Mouse (Mus musculus) CH12.LX (cell line): ENCODE results near the gene Notum. TPM values are rescaled to one million over a fixed set of nuclear protein-coding genes. Genes with fewer than 3 reads are reported as not detected.

ENCODE experiments used
- DNase-seq: peaks from one replicate; pipeline ENCODE4 v3.0.0-alpha.2; 2013; ENCODE audit errors: extremely low read depth
- H3K27ac ChIP-seq: 2 replicates; pipeline ENCODE4 v1.5.1; 2012; ENCODE audit warnings: low read depth, mild to moderate bottlenecking, control low read depth, moderate library complexity; ENCODE audit not compliant: insufficient read depth
- H3K27me3 ChIP-seq: replicated peaks from 2 replicates; pipeline ENCODE3; 2012; ENCODE audit warnings: inconsistent platforms
- H3K36me3 ChIP-seq, 2 experiments: replicated peaks in 1 of 2; 2 replicates each; pipeline versions ENCODE3 to v1.6.1; 2012; ENCODE audit warnings: inconsistent platforms in 1 of 2, low read length in 1 of 2, mild to moderate bottlenecking in 1 of 2, mixed read lengths in 1 of 2, moderate library complexity in 1 of 2; ENCODE audit not compliant: control insufficient read depth in 1 of 2, insufficient read depth in 1 of 2
- H3K4me1 ChIP-seq, 2 experiments: 2 replicates each; pipeline ENCODE4 v1.6.1; 2012; ENCODE audit warnings: inconsistent platforms in 1 of 2, moderate library complexity in 1 of 2; ENCODE audit not compliant: insufficient read depth in 2 of 2, control insufficient read depth in 1 of 2
- H3K4me2 ChIP-seq: 2 replicates; pipeline ENCODE4 v1.6.1; 2012; ENCODE audit warnings: low read depth, mild to moderate bottlenecking, control low read depth; ENCODE audit not compliant: poor library complexity, insufficient read depth, severe bottlenecking
- H3K4me3 ChIP-seq, 3 experiments: fragments of 150-350 bp in 1 of 3; sonication (generic) in 1 of 3; replicated peaks in 1 of 3; 2 replicates each; pipeline versions ENCODE3 to v1.5.1; 2011 to 2012; ENCODE audit warnings: low read depth in 2 of 3, low read length in 2 of 3, mild to moderate bottlenecking in 2 of 3, moderate library complexity in 2 of 3, control low read depth in 1 of 3, improper control_type of control experiment in 1 of 3, inconsistent platforms in 1 of 3, mixed read lengths in 1 of 3; ENCODE audit not compliant: poor library complexity in 1 of 3
- H3K79me2 ChIP-seq: replicated peaks from 2 replicates; pipeline ENCODE4 v1.6.1; 2012; ENCODE audit warnings: mild to moderate bottlenecking, moderate library complexity; ENCODE audit not compliant: control insufficient read depth, poor library complexity, insufficient read depth, severe bottlenecking; ENCODE audit errors: extremely low read depth
- H3K9ac ChIP-seq: 2 replicates; pipeline ENCODE4 v1.6.1; 2012; ENCODE audit warnings: low read depth, mild to moderate bottlenecking, control low read depth, moderate library complexity; ENCODE audit not compliant: insufficient read depth
- H3K9me3 ChIP-seq: replicated peaks from 2 replicates; pipeline ENCODE3; 2012; ENCODE audit warnings: low read length, inconsistent platforms, mixed read lengths
- BHLHE40 ChIP-seq: IDR thresholded peaks from 2 replicates; pipeline ENCODE4 v1.6.1; 2011; ENCODE audit warnings: mild to moderate bottlenecking, low read depth, low read length, improper control_type of control experiment
- CHD1 ChIP-seq: IDR thresholded peaks from 2 replicates; pipeline ENCODE4 v1.6.1; 2012; ENCODE audit warnings: low read depth, low read length, improper control_type of control experiment, inconsistent platforms
- CTCF ChIP-seq, 2 experiments: IDR thresholded peaks in 1 of 2; conservative IDR thresholded peaks in 1 of 2; 2 replicates each; pipeline ENCODE4 v1.5.1; 2011 to 2012; ENCODE audit warnings: low read depth in 2 of 2, low read length in 2 of 2, improper control_type of control experiment in 1 of 2, inconsistent platforms in 1 of 2, mild to moderate bottlenecking in 1 of 2, moderate library complexity in 1 of 2
- EP300 ChIP-seq: IDR thresholded peaks from 2 replicates; pipeline ENCODE4 v1.6.1; 2011; ENCODE audit warnings: low read length, improper control_type of control experiment
- ETS1 ChIP-seq: conservative IDR thresholded peaks from 2 replicates; pipeline ENCODE4 v1.6.1; 2012; ENCODE audit warnings: low read depth, mild to moderate bottlenecking, inconsistent platforms, low read length, improper control_type of control experiment, moderate library complexity
- GABPA ChIP-seq: IDR thresholded peaks from 2 replicates; pipeline ENCODE4 v1.6.1; 2012; ENCODE audit warnings: low read depth, low read length, improper control_type of control experiment, inconsistent platforms; ENCODE audit not compliant: insufficient replicate concordance
- JUND ChIP-seq: conservative IDR thresholded peaks from 2 replicates; pipeline ENCODE4 v1.6.1; 2011; ENCODE audit warnings: low read depth, low read length, improper control_type of control experiment
- KAT2A ChIP-seq: IDR thresholded peaks from 2 replicates; pipeline ENCODE4 v1.6.1; 2012; ENCODE audit warnings: low read length, improper control_type of control experiment, inconsistent platforms; ENCODE audit not compliant: insufficient replicate concordance
- MAFK ChIP-seq: IDR thresholded peaks from 2 replicates; pipeline ENCODE4 v1.6.1; 2011; ENCODE audit warnings: low read length, improper control_type of control experiment; ENCODE audit not compliant: insufficient replicate concordance
- MAX ChIP-seq: IDR thresholded peaks from 2 replicates; pipeline ENCODE4 v1.6.1; 2011; ENCODE audit warnings: low read length, improper control_type of control experiment
- MEF2A ChIP-seq: IDR thresholded peaks from 2 replicates; pipeline ENCODE4 v1.6.1; 2014; ENCODE audit warnings: low read depth, mild to moderate bottlenecking, inconsistent platforms, low read length, improper control_type of control experiment, borderline replicate concordance
- MYC ChIP-seq: IDR thresholded peaks from 2 replicates; pipeline ENCODE4 v1.6.1; 2011; ENCODE audit warnings: low read depth, mild to moderate bottlenecking, improper control_type of control experiment, low read length
- NRF1 ChIP-seq: IDR thresholded peaks from 2 replicates; pipeline ENCODE4 v1.6.1; 2014; ENCODE audit warnings: low read depth, mild to moderate bottlenecking, inconsistent platforms, low read length, improper control_type of control experiment, moderate library complexity
- PAX5 ChIP-seq: IDR thresholded peaks from 2 replicates; pipeline ENCODE4 v1.6.1; 2012; ENCODE audit warnings: low read length, inconsistent platforms, mixed read lengths
- POLR2AphosphoS2 ChIP-seq: IDR thresholded peaks from 2 replicates; pipeline ENCODE4 v1.6.1; 2011; ENCODE audit warnings: low read depth, low read length, improper control_type of control experiment
- RCOR1 ChIP-seq: conservative IDR thresholded peaks from 2 replicates; pipeline ENCODE4 v1.6.1; 2012; ENCODE audit warnings: low read depth, mild to moderate bottlenecking, inconsistent platforms, low read length, improper control_type of control experiment
- TBP ChIP-seq: conservative IDR thresholded peaks from 2 replicates; pipeline ENCODE4 v1.6.1; 2011; ENCODE audit warnings: low read depth, low read length, improper control_type of control experiment
- UBTF ChIP-seq: IDR thresholded peaks from 2 replicates; pipeline ENCODE4 v1.6.1; 2012; ENCODE audit warnings: low read depth, mild to moderate bottlenecking, inconsistent platforms, low read length, improper control_type of control experiment, moderate library complexity
- USF1 ChIP-seq: IDR thresholded peaks from 2 replicates; pipeline ENCODE4 v1.6.1; 2014; ENCODE audit warnings: low read depth, mild to moderate bottlenecking, inconsistent platforms, low read length, improper control_type of control experiment
- ZC3H11A ChIP-seq: IDR thresholded peaks from 2 replicates; pipeline ENCODE4 v1.6.1; 2012; ENCODE audit warnings: low read depth, mild to moderate bottlenecking, inconsistent platforms, low read length, improper control_type of control experiment
- ZKSCAN1 ChIP-seq: IDR thresholded peaks from 2 replicates; pipeline ENCODE4 v1.6.1; 2012; ENCODE audit warnings: low read depth, inconsistent platforms, low read length, improper control_type of control experiment, borderline replicate concordance
- ZMIZ1 ChIP-seq: IDR thresholded peaks from 2 replicates; pipeline ENCODE4 v1.6.1; 2012; ENCODE audit warnings: low read depth, mild to moderate bottlenecking, inconsistent platforms, low read length, improper control_type of control experiment
- dilution Hi-C: fragments of 300-500 bp; cut with MboI; formaldehyde crosslinking; loops from 2 replicates; pipeline ENCODE4 v1.14.3; 2020; ENCODE audit warnings: low sequenced_read_pairs; ENCODE audit not compliant: extremely low pct_unique_long_range_greater_than_20kb, extremely low pct_ligation_motif_present
- in situ Hi-C: fragments of 300-500 bp; cut with MboI; formaldehyde crosslinking; loops from 3 replicates; pipeline ENCODE4 v1.14.3; 2019; ENCODE audit warnings: low sequenced_read_pairs, low pct_ligation_motif_present, low pct_unique_long_range_greater_than_20kb, mixed read lengths
- polyA plus RNA-seq: library from polyadenylated mRNA; unstranded; fragments of >175 nt; gene quantifications from 2 replicates; pipeline ENCODE4 v1.2.1, GENCODE M21; 2012; ENCODE audit warnings: low read depth; ENCODE audit not compliant: insufficient read length
- total RNA-seq, 2 experiments: library from RNA; depleted of rRNA; stranded (reverse); fragments of 300-350 nt in 1 of 2; fragments of >200 nt in 1 of 2; gene quantifications; 2 replicates each; pipeline ENCODE4 v1.2.3; 2012 to 2014

Gene Notum
- total and polyA plus RNA-seq, 3 experiments: not detected

DNA sequence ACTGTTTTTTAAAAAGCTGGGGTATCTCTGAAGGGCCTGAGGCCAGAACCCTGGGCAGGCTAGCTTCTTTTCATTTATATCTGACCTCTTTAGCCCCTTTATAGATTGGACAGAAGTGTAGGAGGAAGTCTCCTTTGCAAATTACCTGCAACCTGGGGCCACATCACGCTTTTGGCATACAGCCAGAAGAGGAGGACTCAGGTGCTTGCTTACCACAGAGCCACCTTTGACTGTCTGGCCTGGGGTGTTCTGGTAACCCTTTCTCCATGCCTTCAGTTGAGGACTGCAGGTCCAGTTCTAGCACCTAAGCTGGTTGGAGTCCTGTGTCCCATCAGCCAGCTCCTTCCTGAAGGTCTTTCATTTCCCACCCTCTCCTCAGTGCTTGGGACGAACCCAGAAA, 48.6 kb upstream of the Notum start:
- Histone ChIP-seq H3K4me2 (no peak overlapping the region), H3K79me2 (no peaks in the 10 kb centered on the region), H3K4me1 (peaks cover 17 to 47% of the 10 kb centered on the region in 2 experiments), H3K27me3 (no peaks in the 10 kb centered on the region), H3K4me3 (no peak overlapping the region), H3K27ac (no peak overlapping the region), H3K9me3 (no peaks in the 10 kb centered on the region), H3K36me3 (peaks cover 32 to 73% of the 10 kb centered on the region in 2 experiments), H3K9ac (no peak overlapping the region)
- in situ Hi-C loops: no loop called here
- TF ChIP-seq MAFK (no peak), JUND (no peak), RCOR1 (no peak), NRF1 (no peak)
- DNase-seq: no peak
- dilution Hi-C loops: no loop called here

GRCm38 (mm10) chr11:120707969-120708368, 47.0 kb upstream of the Notum start:
- Histone ChIP-seq H3K4me1 (peaks cover 17 to 43% of the 10 kb centered on the region in 2 experiments), H3K79me2 (no peaks in the 10 kb centered on the region), H3K9ac (no peak overlapping the region), H3K36me3 (peaks cover 39 to 88% of the 10 kb centered on the region in 2 experiments), H3K4me2 (0 out of 2 replicates have a peak overlapping the region, but pooled peaks have one; percentile 1), H3K9me3 (no peaks in the 10 kb centered on the region), H3K4me3 (no peak overlapping the region), H3K27ac (no peak overlapping the region), H3K27me3 (no peaks in the 10 kb centered on the region)
- TF ChIP-seq MAFK: no peak
- no peak for TF ChIP-seq ZMIZ1
- TF ChIP-seq BHLHE40: no peak
- no peak for TF ChIP-seq ZC3H11A
- TF ChIP-seq UBTF: no peak
- no peak for TF ChIP-seq MEF2A
- no peak for TF ChIP-seq GABPA
- in situ Hi-C loops (no loop called here), dilution Hi-C loops (no loop called here)
- no peak for DNase-seq

DNA sequence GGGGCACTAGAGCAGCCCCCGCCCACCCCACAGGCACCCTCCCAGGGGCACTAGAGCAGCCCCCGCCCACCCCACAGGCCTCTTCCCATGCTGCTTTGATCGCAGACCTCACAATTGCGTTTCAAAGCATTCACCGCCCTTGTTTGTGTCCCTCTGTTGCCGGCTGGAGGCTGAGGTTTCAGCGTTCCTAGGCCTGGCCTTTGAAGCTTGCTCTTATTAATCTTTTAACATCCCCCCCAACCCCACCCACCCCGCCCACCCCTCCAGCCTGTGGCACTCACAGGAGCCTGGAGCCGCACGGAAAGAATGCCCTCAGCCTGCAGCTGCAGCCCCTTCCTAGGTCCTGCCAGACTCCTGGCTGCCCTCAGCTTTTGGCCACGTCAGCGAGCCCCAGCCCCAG, 46.2 kb upstream of the Notum start:
- no peak overlapping the region for H3K27ac ChIP-seq
- TF ChIP-seq UBTF (no peak), JUND (no peak), MAX (no peak), ZC3H11A (no peak), EP300 (no peak), NRF1 (no peak), POLR2AphosphoS2 (no peak), TBP (no peak), CTCF (conservative IDR thresholded peaks at IDR 0.05 in 1 of 2, IDR thresholded peaks at IDR 0.05 in 1 of 2; ENCODE audit: low read depth in 2 of 2, low read length in 2 of 2) (no peak), USF1 (no peak), ZKSCAN1 (no peak), MYC (no peak), CHD1 (no peak), KAT2A (no peak), PAX5 (no peak), ETS1 (no peak)
- no peak overlapping the region for H3K4me3 ChIP-seq
- dilution Hi-C loops: no loop called here
- in situ Hi-C loops: no loop called here
- H3K36me3 ChIP-seq: peaks cover 43 to 89% of the 10 kb centered on the region in 2 experiments
- no peak for DNase-seq
- H3K4me2 ChIP-seq: no peak overlapping the region
- peaks cover 14 to 35% of the 10 kb centered on the region in 2 experiments for H3K4me1 ChIP-seq
- no peak overlapping the region for H3K9ac ChIP-seq
- H3K79me2 ChIP-seq: no peaks in the 10 kb centered on the region
- H3K9me3 ChIP-seq: no peaks in the 10 kb centered on the region
- H3K27me3 ChIP-seq: no peaks in the 10 kb centered on the region
